Mouse (Mus musculus) heart, embryonic 14.5 days (tissue): ENCODE measurements around the gene Serpinc1. TPM values are rescaled to one million over a fixed set of nuclear protein-coding genes. Genes with fewer than 3 reads are reported as not detected.
"Not testable (repeated sequence)": the region's sequence is repeated elsewhere in the genome, so short reads cannot be mapped to it uniquely, and the experiment has no call there.

Experiments
- ATAC-seq: fragments of 200-750 bp; cut with Nextera tagmentation; 2 replicates; pipeline ENCODE4 v1.8.0; 2017; ENCODE audit warnings: low read depth, moderate TSS enrichment; ENCODE audit not compliant: insufficient number of reproducible peaks, insufficient read depth, low FRiP score
- H3K27ac ChIP-seq, 2 experiments: fragments of 200-500 bp in 1 of 2; fragments of 300-500 bp in 1 of 2; sonication (generic) in 1 of 2; replicated peaks in 1 of 2; 2 replicates each; pipeline ENCODE4 v1.5.1; 2012 to 2014; ENCODE audit warnings: low read depth in 2 of 2, low read length in 2 of 2, control low read depth in 1 of 2, mild to moderate bottlenecking in 1 of 2, mixed read lengths in 1 of 2; ENCODE audit not compliant: control insufficient read depth in 1 of 2, insufficient read depth in 1 of 2
- H3K27me3 ChIP-seq: fragments of 300-500 bp; sonication (generic); 2 replicates; pipeline ENCODE4 v1.6.1; 2014; ENCODE audit warnings: mild to moderate bottlenecking, low read length, control low read depth; ENCODE audit not compliant: control insufficient read depth, insufficient read depth
- H3K36me3 ChIP-seq: fragments of 300-500 bp; sonication (generic); 2 replicates; pipeline ENCODE4 v1.6.1; 2014; ENCODE audit warnings: mild to moderate bottlenecking, control low read depth, low read length, mixed read lengths; ENCODE audit not compliant: control insufficient read depth, insufficient read depth
- H3K4me1 ChIP-seq, 2 experiments: fragments of 200-500 bp in 1 of 2; fragments of 300-500 bp in 1 of 2; sonication (generic) in 1 of 2; 2 replicates each; pipeline ENCODE4 v1.6.1; 2012 to 2014; ENCODE audit warnings: low read length in 2 of 2, control low read depth in 1 of 2, mixed read lengths in 1 of 2; ENCODE audit not compliant: control insufficient read depth in 2 of 2, insufficient read depth in 2 of 2
- H3K4me2 ChIP-seq: fragments of 300-500 bp; sonication (generic); 2 replicates; pipeline ENCODE4 v1.6.1; 2014; ENCODE audit warnings: mild to moderate bottlenecking, low read length
- H3K4me3 ChIP-seq, 2 experiments: fragments of 200-500 bp in 1 of 2; fragments of 300-500 bp in 1 of 2; sonication (generic) in 1 of 2; 2 replicates each; pipeline ENCODE4 v1.5.1; 2012 to 2014; ENCODE audit warnings: low read length in 2 of 2, mild to moderate bottlenecking in 2 of 2, control low read depth in 1 of 2, low read depth in 1 of 2, moderate library complexity in 1 of 2; ENCODE audit not compliant: control insufficient read depth in 1 of 2, insufficient read depth in 1 of 2
- H3K9ac ChIP-seq: fragments of 300-500 bp; sonication (generic); 2 replicates; pipeline ENCODE4 v1.6.1; 2014; ENCODE audit warnings: mild to moderate bottlenecking, low read length
- H3K9me3 ChIP-seq: fragments of 300-500 bp; sonication (generic); 2 replicates; pipeline ENCODE4 v1.6.1; 2016; ENCODE audit warnings: low read length, control low read depth; ENCODE audit not compliant: control insufficient read depth
- WGBS: fragments of 180-500 bp; shearing (Covaris S2); extraction: QIAGEN DNeasy Blood & Tissue Kit; methylation state at CpG from one replicate; pipeline ENCODE4 v1.1.7; 2014; 5-methylcytosine and 5-hydroxymethylcytosine counted together
- polyA plus RNA-seq: library from polyadenylated mRNA; unstranded; fragments of >200 nt; fragmentation: Nextera tagmentation; extraction: Ambion mirVana; gene quantifications from 2 replicates; pipeline ENCODE4 v1.2.1, GENCODE M21; 2014

Gene Serpinc1
- polyA plus RNA-seq, 1 experiment from 2014 or later = 1.8 TPM

DNA sequence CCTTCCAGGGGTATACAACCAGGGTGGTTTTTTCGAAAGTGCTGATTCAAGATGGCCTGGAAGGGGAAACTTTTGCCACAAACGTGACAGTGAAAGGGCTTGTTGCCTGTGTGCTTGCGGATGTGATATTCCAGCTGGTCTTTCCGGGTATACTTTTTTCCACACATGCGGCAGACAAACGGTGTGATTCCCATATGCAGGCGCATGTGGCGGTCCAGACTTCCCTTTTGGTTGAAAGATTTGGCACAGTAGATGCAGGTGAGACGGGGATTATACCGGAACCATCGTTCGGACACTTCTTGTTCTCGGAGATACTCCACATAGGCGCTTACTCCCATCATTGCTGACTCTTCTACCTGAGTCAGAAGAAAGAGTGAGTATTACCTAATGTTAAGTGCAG lies 41.7 kb downstream of the Serpinc1 start:
- Histone ChIP-seq H3K4me3 (no peak overlapping the region), H3K9ac (no peak overlapping the region), H3K27ac (no peak overlapping the region), H3K9me3 (no peaks in the 10 kb centered on the region), H3K27me3 (no peaks in the 10 kb centered on the region), H3K4me2 (no peak overlapping the region), H3K4me1 (no peaks in the 10 kb centered on the region), H3K36me3 (peaks cover 45% of the 10 kb centered on the region)
- ATAC-seq = no peak
- 95% methylated on average over 14 of the region's 14 CpGs for WGBS

DNA sequence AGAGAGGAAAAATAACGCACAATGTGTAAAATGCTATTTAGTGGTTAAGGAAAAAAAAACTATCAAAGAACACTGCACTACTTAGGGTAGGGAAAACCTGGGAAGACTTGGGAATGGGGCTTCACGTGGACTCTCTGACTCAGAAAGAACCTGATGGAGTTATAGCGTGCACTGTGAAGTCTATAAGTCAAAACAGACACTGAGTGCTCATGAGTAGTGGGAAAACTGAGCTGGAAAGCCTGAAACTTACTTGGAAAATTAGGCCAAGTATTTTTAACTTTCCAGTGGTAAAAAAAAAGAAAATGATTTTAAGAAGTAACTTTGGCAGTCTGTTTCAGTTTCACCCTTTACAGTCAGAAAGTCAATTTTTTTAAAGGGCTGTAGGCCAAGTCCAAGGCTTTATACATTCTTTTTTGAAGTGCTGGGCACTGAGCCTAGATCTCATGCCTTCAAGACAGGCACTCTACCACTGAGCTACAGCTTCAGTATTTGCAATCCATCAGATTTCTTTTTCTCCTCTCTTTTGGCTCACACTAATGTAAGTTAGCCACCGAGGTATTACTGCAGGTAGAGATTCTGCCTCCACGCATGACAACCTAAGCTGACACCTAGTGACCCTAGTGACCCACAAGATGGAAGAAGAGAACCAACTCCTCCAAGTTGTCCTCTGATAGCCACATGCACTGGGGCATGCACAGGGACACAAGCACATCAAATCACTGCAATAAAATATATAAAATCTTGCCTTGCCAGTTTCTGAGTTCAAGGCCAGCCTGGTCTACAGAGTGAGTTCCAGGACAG lies 47.2 kb downstream of the Serpinc1 start:
- Histone ChIP-seq H3K9ac (no peak overlapping the region), H3K27me3 (no peaks in the 10 kb centered on the region), H3K9me3 (no peaks in the 10 kb centered on the region), H3K27ac (no peak overlapping the region), H3K4me1 (no peaks in the 10 kb centered on the region), H3K36me3 (peaks cover 51% of the 10 kb centered on the region), H3K4me3 (no peak overlapping the region), H3K4me2 (no peak overlapping the region)
- no peak for ATAC-seq
- WGBS = 82% methylated on average over 5 of the region's 5 CpGs

DNA sequence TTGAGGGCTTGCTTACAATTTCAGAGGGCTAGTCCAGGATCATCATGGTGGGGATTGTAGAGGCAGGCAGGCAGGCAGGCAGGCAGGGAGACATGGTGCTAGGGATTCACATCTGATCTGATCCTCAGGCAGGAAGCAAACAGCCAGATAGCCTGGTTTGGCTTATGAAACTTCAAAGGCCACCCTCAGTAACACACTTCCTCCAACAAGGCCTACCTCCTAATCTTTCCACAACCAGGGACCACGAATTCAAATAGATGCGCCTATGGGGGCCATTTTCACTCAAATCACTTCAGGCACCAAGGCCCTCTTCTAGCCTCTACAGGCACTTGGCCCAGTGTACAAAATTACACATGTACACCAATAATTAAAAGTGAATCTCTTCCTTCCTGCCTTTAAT lies 48.8 kb downstream of the Serpinc1 start:
- Histone ChIP-seq H3K27me3 (no peaks in the 10 kb centered on the region), H3K9ac (no peak overlapping the region), H3K36me3 (peaks cover 65% of the 10 kb centered on the region), H3K4me1 (no peaks in the 10 kb centered on the region), H3K9me3 (no peaks in the 10 kb centered on the region), H3K4me3 (no peak overlapping the region), H3K4me2 (no peak overlapping the region), H3K27ac (no peak overlapping the region)
- ATAC-seq = no peak
- 84% methylated on average over 2 of the region's 2 CpGs for WGBS

DNA sequence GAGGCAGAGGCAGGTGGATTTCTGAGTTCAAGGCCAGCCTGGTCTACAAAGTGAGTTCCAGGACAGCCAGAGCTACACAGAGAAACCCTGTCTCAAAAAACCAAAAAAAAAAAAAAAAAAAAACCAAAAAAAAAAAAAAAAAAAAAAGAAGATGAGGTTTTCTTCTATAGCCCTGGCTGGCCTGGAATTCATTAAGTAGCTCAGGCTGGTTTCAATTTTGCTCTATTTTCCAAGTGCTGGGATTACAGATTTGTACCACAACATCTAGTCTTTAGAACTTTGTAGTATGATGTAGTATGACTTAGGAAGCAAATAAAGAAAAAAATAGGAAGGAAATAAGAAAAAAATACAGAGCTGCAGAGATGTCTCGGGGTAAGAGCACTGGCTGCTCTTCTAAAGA lies 50.0 kb downstream of the Serpinc1 start:
- not testable (repeated sequence) for ATAC-seq, H3K9ac ChIP-seq, H3K4me2 ChIP-seq, H3K27ac ChIP-seq, H3K4me3 ChIP-seq, H3K27me3 ChIP-seq, H3K9me3 ChIP-seq, H3K4me1 ChIP-seq
- WGBS = 88% methylated on average over 1 of the region's 1 CpGs
- peaks cover 69% of the 10 kb centered on the region for H3K36me3 ChIP-seq

DNA sequence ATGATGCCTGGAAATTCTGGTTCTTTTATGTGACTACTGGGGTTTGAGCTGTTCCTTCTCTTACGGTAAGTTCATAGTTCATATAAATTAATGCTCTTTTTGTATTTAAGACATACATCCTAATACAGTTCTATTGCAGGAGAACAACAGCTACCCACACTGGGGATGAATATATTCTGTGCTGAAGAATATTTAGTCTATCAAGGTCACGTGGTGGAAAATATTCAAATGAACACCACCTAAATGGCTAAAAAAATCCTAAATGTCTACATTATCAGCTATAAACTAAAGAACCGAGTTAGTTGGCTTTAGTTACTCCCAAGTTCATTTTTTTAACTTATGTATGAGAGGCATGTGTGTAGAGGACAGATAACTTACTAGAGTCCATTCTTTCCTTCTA lies 51.7 kb downstream of the Serpinc1 start:
- peaks cover 60% of the 10 kb centered on the region for H3K36me3 ChIP-seq
- ATAC-seq = no peak
- no peaks in the 10 kb centered on the region for H3K27me3 ChIP-seq
- no peaks in the 10 kb centered on the region for H3K9me3 ChIP-seq
- H3K9ac ChIP-seq = no peak overlapping the region
- no peak overlapping the region for H3K4me3 ChIP-seq
- peaks cover 0 to 8% of the 10 kb centered on the region in 2 experiments; a peak in 2 of 4 replicates for H3K4me1 ChIP-seq
- no peak overlapping the region for H3K4me2 ChIP-seq
- H3K27ac ChIP-seq = no peak overlapping the region
- 90% methylated on average over 3 of the region's 3 CpGs for WGBS

- 91% methylated on average over 9 of the region's 9 CpGs for WGBS
- Histone ChIP-seq H3K4me3 (no peak overlapping the region), H3K4me1 (peaks cover 0 to 12% of the 10 kb centered on the region in 2 experiments; a peak in 3 of 4 replicates), H3K4me2 (no peak overlapping the region), H3K27me3 (no peaks in the 10 kb centered on the region), H3K36me3 (peaks cover 66% of the 10 kb centered on the region), H3K9ac (no peak overlapping the region), H3K27ac (no peak overlapping the region), H3K9me3 (no peaks in the 10 kb centered on the region)
- ATAC-seq = no peak
Observed at GRCm38 (mm10) chr1:161031881-161032280, 53.5 kb downstream of the Serpinc1 start.

DNA sequence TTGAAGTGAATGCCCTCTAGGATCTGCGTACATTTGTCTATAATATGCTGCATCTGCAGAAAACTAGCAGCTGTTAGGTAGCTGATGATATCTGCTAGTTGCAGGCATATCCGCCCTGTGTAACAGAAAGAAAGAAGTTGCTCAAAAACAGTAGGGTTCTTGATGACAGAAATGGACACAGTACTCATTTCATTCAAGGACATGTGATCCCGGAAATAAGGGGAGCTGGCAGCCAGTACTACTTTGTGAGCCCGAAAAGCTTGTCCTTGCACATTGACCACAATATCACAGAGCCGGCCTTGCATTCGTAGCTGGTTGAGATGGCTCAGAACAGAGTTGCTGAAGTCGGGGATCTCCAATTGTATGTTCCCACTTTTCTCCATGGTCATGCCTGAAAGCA lies 54.0 kb downstream of the Serpinc1 start:
- Histone ChIP-seq H3K27ac (no peak overlapping the region), H3K36me3 (peaks cover 66% of the 10 kb centered on the region), H3K9ac (no peak overlapping the region), H3K9me3 (no peaks in the 10 kb centered on the region), H3K4me2 (no peak overlapping the region), H3K4me1 (peaks cover 0 to 14% of the 10 kb centered on the region in 2 experiments; a peak in 3 of 4 replicates), H3K27me3 (no peaks in the 10 kb centered on the region), H3K4me3 (no peak overlapping the region)
- ATAC-seq = no peak
- WGBS = 92% methylated on average over 7 of the region's 7 CpGs
